Mouse (Mus musculus): Measurements from ENCODE around the gene Smr2.
"Not testable (repeated sequence)": the region's sequence is repeated elsewhere in the genome, so short reads cannot be mapped to it uniquely, and the experiment has no call there.

The Smr2 gene

GRCm38 (mm10) chr5:88086256-88086655 is at the start of gene Smr2:
TSS of gene Smr2 (plus strand) at chr5:88086556.
- DNase-seq (ENCODE audit: low spot score) = not testable (repeated sequence)

- no peak for DNase-seq (ENCODE audit: low spot score)
These were observed 25.1 kb downstream of the Smr2 start, which contains the start of gene Gm11116 for GRCm38 (mm10) chr5:88111430-88111829. TSS of gene Gm11116 (minus strand) at chr5:88111530.

GRCm38 (mm10) chr5:88153999-88154398 is 67.6 kb downstream of the Smr2 start, which contains the start of gene Gm11115:
TSS of gene Gm11115 (minus strand) at chr5:88154099.
- no peak for DNase-seq (ENCODE audit: low spot score)
